Mouse (Mus musculus): ENCODE data around the gene Myo1e.

DNA sequence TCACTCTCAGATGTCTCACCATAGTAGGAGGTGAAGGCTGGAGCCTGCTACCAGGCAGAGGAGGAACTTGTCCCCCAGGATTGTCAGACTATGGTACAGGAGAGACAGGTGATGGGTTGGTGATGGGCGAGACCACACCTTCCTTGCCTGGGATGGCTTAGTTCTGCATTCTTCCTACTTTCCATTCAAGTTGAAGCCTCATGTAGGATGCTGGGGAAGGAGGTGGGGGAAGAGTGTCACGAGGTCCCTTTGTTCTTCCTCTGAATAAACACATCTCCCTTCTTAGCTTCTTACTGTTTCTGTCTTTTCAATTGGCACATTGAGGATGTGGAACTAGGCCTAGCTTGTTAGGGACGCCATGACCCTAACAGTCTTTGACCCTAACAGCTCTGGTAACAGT is 30.9 kb upstream of the Myo1e start:
- TF ChIP-seq CTCF (IDR thresholded peaks at IDR 0.05; ENCODE audit: extremely low read depth, insufficient read length, insufficient replicate concordance, low read depth, low read length) (no peak), POLR2A (IDR thresholded peaks at IDR 0.05; ENCODE audit: low read depth, low read length) (no peak)
